Mouse (Mus musculus) midbrain, embryonic 11.5 days (tissue): ENCODE results near the gene Ogfod3. TPM values are rescaled to one million over a fixed set of nuclear protein-coding genes. Genes with fewer than 3 reads are reported as not detected.

Experiments
- ATAC-seq: fragments of 200-750 bp; cut with Nextera tagmentation; 2 replicates; pipeline ENCODE4 v1.8.0; 2017; ENCODE audit warnings: moderate TSS enrichment, moderate library complexity; ENCODE audit not compliant: low FRiP score
- DNase-seq: peaks from one replicate; pipeline ENCODE4 v3.0.0; 2015; ENCODE audit warnings: low spot score; ENCODE audit errors: missing footprints
- H3K27ac ChIP-seq: fragments of 300-500 bp; sonication (generic); 2 replicates; pipeline ENCODE4 v1.5.1; 2014; ENCODE audit warnings: low read depth, low read length
- H3K27me3 ChIP-seq: fragments of 300-500 bp; sonication (generic); 2 replicates; pipeline ENCODE4 v1.6.1; 2014; ENCODE audit warnings: mild to moderate bottlenecking, low read length, moderate library complexity, mixed read lengths; ENCODE audit not compliant: control insufficient read depth, insufficient read depth
- H3K36me3 ChIP-seq: fragments of 300-500 bp; sonication (generic); 2 replicates; pipeline ENCODE4 v1.6.1; 2014; ENCODE audit warnings: mild to moderate bottlenecking, low read length, moderate library complexity, mixed read lengths; ENCODE audit not compliant: control insufficient read depth, insufficient read depth
- H3K4me1 ChIP-seq: fragments of 300-500 bp; sonication (generic); 2 replicates; pipeline ENCODE4 v1.6.1; 2014; ENCODE audit warnings: low read length; ENCODE audit not compliant: control insufficient read depth, insufficient read depth
- H3K4me2 ChIP-seq: fragments of 300-500 bp; sonication (generic); 2 replicates; pipeline ENCODE4 v1.6.1; 2014; ENCODE audit warnings: mild to moderate bottlenecking, moderate library complexity
- H3K4me3 ChIP-seq: fragments of 300-500 bp; sonication (generic); 2 replicates; pipeline ENCODE4 v1.5.1; 2014; ENCODE audit warnings: low read depth, low read length
- H3K9ac ChIP-seq: fragments of 300-500 bp; sonication (generic); 2 replicates; pipeline ENCODE4 v1.6.1; 2014; ENCODE audit warnings: low read length
- H3K9me3 ChIP-seq: fragments of 300-500 bp; sonication (generic); 2 replicates; pipeline ENCODE4 v1.6.1; 2016; ENCODE audit warnings: low read length; ENCODE audit not compliant: control insufficient read depth
- WGBS: fragments of 180-500 bp; shearing (Covaris S2); extraction: QIAGEN DNeasy Blood & Tissue Kit; methylation state at CpG from one replicate; pipeline ENCODE4 v1.1.7; 2014; 5-methylcytosine and 5-hydroxymethylcytosine counted together
- polyA plus RNA-seq: library from polyadenylated mRNA; unstranded; fragments of >200 nt; fragmentation: Nextera tagmentation; extraction: Ambion mirVana; gene quantifications from 2 replicates; pipeline ENCODE4 v1.2.1, GENCODE M21; 2014

Ogfod3 gene
- polyA plus RNA-seq, 1 experiment from 2014 or later, result 21.5 TPM

GRCm38 (mm10) chr11:121201436-121202198 is 2.9 kb downstream of the Ogfod3 start:
- Histone ChIP-seq H3K9ac (no peak overlapping the region), H3K4me2 (no peak overlapping the region), H3K36me3 (no peaks in the 10 kb centered on the region), H3K27ac (no peak overlapping the region), H3K27me3 (no peaks in the 10 kb centered on the region), H3K9me3 (no peaks in the 10 kb centered on the region), H3K4me3 (no peak overlapping the region), H3K4me1 (peaks cover 9% of the 10 kb centered on the region; the same call in 1 of the 2 replicates)
- no peak for ATAC-seq
- no peak for DNase-seq
- 75% methylated on average over 11 of the region's 11 CpGs for WGBS

- no peak for ATAC-seq
- WGBS, result 86% methylated on average over 6 of the region's 6 CpGs
Measured at GRCm38 (mm10) chr11:121200781-121201180, 3.7 kb downstream of the Ogfod3 start.

DNA sequence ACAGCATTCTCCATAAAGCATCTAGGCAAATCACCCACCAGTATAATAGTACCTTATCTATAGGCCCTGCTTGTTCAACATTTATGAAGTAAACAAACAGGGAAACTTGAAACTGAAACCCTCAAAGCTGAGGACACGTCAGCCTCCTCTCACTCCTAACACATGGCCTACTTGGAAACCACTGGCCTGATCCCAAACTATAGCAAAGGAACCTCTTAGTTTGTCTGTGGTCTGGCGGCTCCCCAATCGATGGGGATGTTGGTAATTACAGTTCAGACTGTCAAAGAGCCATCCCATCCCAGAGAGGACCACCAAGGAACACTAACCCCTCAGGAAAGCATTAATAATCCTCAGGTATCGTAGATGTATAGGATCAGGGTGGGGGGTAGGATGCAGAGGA is 4.7 kb downstream of the Ogfod3 start:
- Histone ChIP-seq H3K4me2 (no peak overlapping the region), H3K36me3 (no peaks in the 10 kb centered on the region), H3K4me1 (peaks cover 5% of the 10 kb centered on the region; the same call in 1 of the 2 replicates), H3K9ac (no peak overlapping the region), H3K27me3 (no peaks in the 10 kb centered on the region), H3K9me3 (no peaks in the 10 kb centered on the region), H3K27ac (no peak overlapping the region), H3K4me3 (no peak overlapping the region)
- no peak for ATAC-seq
- 81% methylated on average over 4 of the region's 4 CpGs for WGBS
- DNase-seq, result no peak

More at GRCm38 (mm10) chr11:121200781-121201180, 3.7 kb downstream of the Ogfod3 start:
- no peak for DNase-seq
- H3K4me3 ChIP-seq, result no peak overlapping the region
- H3K27me3 ChIP-seq, result no peaks in the 10 kb centered on the region
- H3K4me2 ChIP-seq, result no peak overlapping the region
- no peaks in the 10 kb centered on the region for H3K9me3 ChIP-seq
- H3K9ac ChIP-seq, result no peak overlapping the region
- peaks cover 9% of the 10 kb centered on the region; the same call in 1 of the 2 replicates for H3K4me1 ChIP-seq
- no peak overlapping the region for H3K27ac ChIP-seq
- no peaks in the 10 kb centered on the region for H3K36me3 ChIP-seq

- no peak overlapping the region for H3K4me3 ChIP-seq
- peaks cover 1% of the 10 kb centered on the region; the same call in 1 of the 2 replicates for H3K4me1 ChIP-seq
- no peaks in the 10 kb centered on the region for H3K27me3 ChIP-seq
- ATAC-seq, result no peak
- no peak overlapping the region for H3K4me2 ChIP-seq
- 55% methylated on average over 2 of the region's 2 CpGs for WGBS
- no peaks in the 10 kb centered on the region for H3K9me3 ChIP-seq
- no peak for DNase-seq
- H3K9ac ChIP-seq, result no peak overlapping the region
- no peak overlapping the region for H3K27ac ChIP-seq
- H3K36me3 ChIP-seq, result no peaks in the 10 kb centered on the region
Measured at GRCm38 (mm10) chr11:121198622-121199021, 5.9 kb downstream of the Ogfod3 start.

DNA sequence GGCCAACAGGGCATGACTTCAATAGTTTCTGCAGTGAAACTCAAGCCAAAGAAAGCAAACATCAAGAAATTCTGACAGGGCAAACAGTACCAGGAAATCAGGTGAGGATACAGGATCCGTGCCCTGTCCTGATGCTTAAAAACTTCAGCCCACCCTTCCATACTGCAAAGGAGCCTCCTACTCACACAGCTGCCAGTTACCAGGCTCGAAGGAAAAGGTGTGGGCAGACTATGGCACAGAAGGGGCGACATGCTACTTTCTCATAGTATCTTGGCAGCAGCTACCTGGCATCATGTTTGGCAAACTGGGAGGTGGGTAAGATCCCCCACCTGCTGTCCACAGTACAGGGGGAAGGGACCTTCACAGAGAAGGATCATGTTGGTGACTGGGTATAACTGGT is 11.1 kb downstream of the Ogfod3 start:
- ATAC-seq (no peak), DNase-seq (no peak)
- no peaks in the 10 kb centered on the region for H3K9me3 ChIP-seq
- H3K27ac ChIP-seq, result no peak overlapping the region
- no peak overlapping the region for H3K4me3 ChIP-seq
- no peaks in the 10 kb centered on the region for H3K36me3 ChIP-seq
- no peaks in the 10 kb centered on the region for H3K4me1 ChIP-seq
- H3K27me3 ChIP-seq, result no peaks in the 10 kb centered on the region
- 86% methylated on average over 3 of the region's 3 CpGs for WGBS
- H3K9ac ChIP-seq, result no peak overlapping the region
- no peak overlapping the region for H3K4me2 ChIP-seq

DNA sequence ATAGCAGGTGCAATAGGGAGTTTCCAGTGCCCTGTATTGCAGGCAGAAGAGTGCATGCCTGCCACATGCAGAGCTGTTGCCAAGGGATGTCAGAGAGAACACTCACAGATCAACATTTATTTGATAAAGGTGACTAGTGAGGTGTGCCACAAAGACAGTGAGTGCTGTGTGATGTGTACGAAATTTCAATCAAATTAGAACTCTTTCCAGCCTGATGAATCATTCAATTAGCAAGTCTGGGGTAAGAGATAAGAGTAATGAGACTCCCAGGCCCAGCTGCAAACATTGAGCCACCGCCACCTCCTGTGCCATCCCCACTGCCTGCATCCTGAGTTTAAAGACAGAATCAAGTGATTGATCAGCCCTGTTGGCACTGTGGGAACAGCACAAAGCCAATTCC is 11.8 kb downstream of the Ogfod3 start:
- no peaks in the 10 kb centered on the region for H3K9me3 ChIP-seq
- H3K4me3 ChIP-seq, result no peak overlapping the region
- H3K36me3 ChIP-seq, result no peaks in the 10 kb centered on the region
- H3K4me1 ChIP-seq, result no peaks in the 10 kb centered on the region
- no peak overlapping the region for H3K4me2 ChIP-seq
- no peak overlapping the region for H3K27ac ChIP-seq
- WGBS, result 83% methylated on average over 2 of the region's 2 CpGs
- H3K9ac ChIP-seq, result no peak overlapping the region
- ATAC-seq (no peak), DNase-seq (no peak)
- no peaks in the 10 kb centered on the region for H3K27me3 ChIP-seq

DNA sequence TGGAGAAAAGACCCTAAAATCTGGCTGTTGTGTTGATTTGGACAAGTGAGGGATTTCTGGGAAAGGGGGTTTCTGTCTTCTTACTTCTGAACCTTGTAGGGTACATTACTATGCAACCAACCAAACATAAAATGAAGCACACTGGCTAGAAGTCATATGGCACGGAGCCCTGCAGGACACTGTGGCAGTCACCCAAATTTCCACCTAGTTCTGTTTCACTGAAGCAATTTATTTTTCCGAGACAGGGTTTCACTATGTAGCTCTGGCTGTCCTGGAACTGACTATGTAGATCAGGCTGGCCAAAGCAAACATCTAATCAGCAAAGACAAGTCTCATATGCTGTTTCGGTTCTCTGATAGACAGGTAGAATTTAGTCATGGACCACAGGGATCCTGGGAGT is 14.8 kb downstream of the Ogfod3 start:
- WGBS, result 89% methylated on average over 3 of the region's 3 CpGs
- Histone ChIP-seq H3K27me3 (no peaks in the 10 kb centered on the region), H3K36me3 (no peaks in the 10 kb centered on the region), H3K4me1 (no peaks in the 10 kb centered on the region), H3K4me2 (no peak overlapping the region), H3K9me3 (no peaks in the 10 kb centered on the region), H3K9ac (no peak overlapping the region), H3K27ac (no peak overlapping the region), H3K4me3 (no peak overlapping the region)
- DNase-seq, result no peak
- no peak for ATAC-seq

DNA sequence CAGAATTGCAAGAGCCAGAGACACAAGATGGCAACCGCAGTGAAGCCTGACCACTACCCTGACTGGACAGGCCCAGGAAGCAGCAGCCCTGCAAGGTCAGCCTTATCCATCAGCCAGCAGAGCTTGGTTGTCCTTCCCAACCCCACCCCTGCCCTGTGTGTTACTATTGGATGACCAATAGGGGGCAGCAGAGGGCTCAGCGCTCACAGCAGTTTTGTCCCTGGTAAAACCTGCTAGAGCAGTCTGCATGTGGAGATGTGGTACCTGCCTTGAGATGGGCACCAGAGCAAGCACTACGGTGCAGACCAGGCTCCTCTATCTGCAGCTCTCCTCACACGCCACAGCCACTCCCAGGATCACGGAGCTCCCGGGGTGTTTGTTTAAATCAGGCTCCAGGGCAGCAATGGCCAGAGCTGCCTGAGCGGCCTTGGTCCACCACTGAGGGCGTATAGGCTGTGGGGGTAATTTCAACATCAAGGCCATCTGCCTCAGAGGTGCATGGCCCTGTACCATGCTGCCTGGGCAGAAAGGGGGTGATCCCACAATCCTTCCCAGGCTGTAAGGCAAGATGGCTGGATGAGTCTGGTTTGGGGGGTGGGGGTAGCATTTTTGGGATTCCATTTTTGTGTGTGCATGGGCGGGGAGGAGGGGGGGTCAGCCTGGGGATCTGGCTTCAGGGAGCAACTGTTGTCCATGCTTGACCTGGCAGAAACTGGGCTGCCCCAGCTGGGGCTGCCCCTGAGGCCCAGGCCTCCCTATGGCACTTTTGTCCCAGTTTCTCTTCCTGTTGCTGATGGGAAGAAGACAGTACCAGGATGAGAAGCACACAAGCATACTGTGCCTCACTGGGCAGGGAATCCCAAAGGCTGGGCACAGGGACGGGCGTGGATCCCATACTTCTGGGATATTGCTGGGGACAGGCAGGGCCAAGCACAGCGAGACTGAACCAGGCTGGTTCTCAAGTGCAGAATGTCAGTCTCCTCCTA is 27.9 kb downstream of the Ogfod3 start:
- Histone ChIP-seq H3K4me2 (no peak overlapping the region), H3K9me3 (no peaks in the 10 kb centered on the region), H3K4me3 (no peak overlapping the region), H3K27me3 (no peaks in the 10 kb centered on the region), H3K9ac (no peak overlapping the region), H3K36me3 (no peaks in the 10 kb centered on the region; the same call in 1 of the 2 replicates), H3K27ac (no peak overlapping the region), H3K4me1 (peaks cover 13% of the 10 kb centered on the region)
- ATAC-seq (peak; percentile 44), DNase-seq (peak; percentile 87)
- 59% methylated on average over 12 of the region's 12 CpGs for WGBS

DNA sequence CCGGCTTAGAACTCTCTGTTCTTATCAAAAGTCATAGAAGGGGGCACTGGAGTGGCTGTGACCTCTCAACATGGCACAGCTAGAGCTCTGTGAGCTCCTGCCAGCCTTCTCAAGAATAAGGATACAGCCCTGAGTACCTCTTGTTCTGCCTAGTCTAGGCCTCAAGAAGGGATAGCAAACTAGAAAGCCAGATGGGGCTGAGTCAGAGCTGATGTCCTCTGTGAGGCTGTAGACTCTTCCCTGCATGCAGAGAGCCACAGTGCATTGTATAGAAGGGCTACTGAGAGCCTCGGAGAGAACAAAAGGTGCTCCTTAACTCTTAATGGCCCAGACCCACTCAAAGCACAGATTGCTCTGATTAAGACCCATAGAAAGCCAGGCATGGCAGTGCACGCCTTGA is 30.3 kb downstream of the Ogfod3 start:
- H3K27me3 ChIP-seq, result no peaks in the 10 kb centered on the region
- H3K4me2 ChIP-seq, result no peak overlapping the region
- DNase-seq, result no peak
- H3K27ac ChIP-seq, result no peak overlapping the region; the same call in 1 of the 2 replicates
- no peaks in the 10 kb centered on the region; the same call in 1 of the 2 replicates for H3K36me3 ChIP-seq
- no peaks in the 10 kb centered on the region for H3K9me3 ChIP-seq
- peaks cover 13% of the 10 kb centered on the region for H3K4me1 ChIP-seq
- H3K4me3 ChIP-seq, result no peak overlapping the region
- ATAC-seq, result no peak
- 56% methylated on average over 3 of the region's 3 CpGs for whole genome bisulfite sequencing
- H3K9ac ChIP-seq, result no peak overlapping the region
